Mouse (Mus musculus) midbrain, postnatal 0 days (tissue): ENCODE data around the gene Olfr592. TPM values are rescaled to one million over a fixed set of nuclear protein-coding genes. Genes with fewer than 3 reads are reported as not detected.

ENCODE experiments used
- ATAC-seq: fragments of 200-750 bp; cut with Nextera tagmentation; 2 replicates; pipeline ENCODE4 v1.8.0; 2017; ENCODE audit warnings: moderate number of reproducible peaks, mild to moderate bottlenecking, moderate TSS enrichment, moderate library complexity; ENCODE audit not compliant: low FRiP score
- DNase-seq: peaks from one replicate; pipeline ENCODE4 v3.0.0-alpha.2; 2015; ENCODE audit warnings: low spot score
- H3K27ac ChIP-seq: fragments of 300-500 bp; sonication (generic); 2 replicates; pipeline ENCODE4 v1.5.1; 2014; ENCODE audit warnings: low read depth, mild to moderate bottlenecking, low read length, mixed read lengths
- H3K27me3 ChIP-seq: fragments of 300-500 bp; sonication (generic); 2 replicates; pipeline ENCODE4 v1.6.1; 2014; ENCODE audit warnings: low read length, control low read depth, mixed read lengths; ENCODE audit not compliant: insufficient read depth
- H3K36me3 ChIP-seq: fragments of 300-500 bp; sonication (generic); 2 replicates; pipeline ENCODE4 v1.6.1; 2014; ENCODE audit warnings: low read length, control low read depth, mixed read lengths; ENCODE audit not compliant: insufficient read depth
- H3K4me1 ChIP-seq: fragments of 300-500 bp; sonication (generic); 2 replicates; pipeline ENCODE4 v1.6.1; 2014; ENCODE audit warnings: mild to moderate bottlenecking, control low read depth, antibody characterized with exemption, low read length, mixed read lengths; ENCODE audit not compliant: insufficient read depth
- H3K4me2 ChIP-seq: fragments of 300-500 bp; sonication (generic); 2 replicates; pipeline ENCODE4 v1.6.1; 2014; ENCODE audit warnings: low read depth, mild to moderate bottlenecking, low read length, mixed read lengths; ENCODE audit not compliant: poor library complexity, severe bottlenecking
- H3K4me3 ChIP-seq: fragments of 300-500 bp; sonication (generic); 2 replicates; pipeline ENCODE4 v1.5.1; 2014; ENCODE audit warnings: low read depth, mild to moderate bottlenecking, low read length, moderate library complexity
- H3K9ac ChIP-seq: fragments of 300-500 bp; sonication (generic); replicated peaks from 2 replicates; pipeline ENCODE4 v1.6.1; 2014; ENCODE audit warnings: mild to moderate bottlenecking, low read length, moderate library complexity, mixed read lengths; ENCODE audit not compliant: poor library complexity, severe bottlenecking
- H3K9me3 ChIP-seq: fragments of 300-500 bp; sonication (generic); 2 replicates; pipeline ENCODE4 v1.6.1; 2016; ENCODE audit warnings: low read length, control low read depth
- CTCF ChIP-seq: IDR thresholded peaks from 2 replicates; pipeline ENCODE4 v1.5.1; 2016; ENCODE audit warnings: antibody characterized with exemption, mild to moderate bottlenecking
- polyA plus RNA-seq: library from polyadenylated mRNA; unstranded; fragments of >200 nt; fragmentation: Nextera tagmentation; extraction: Ambion mirVana; gene quantifications from 2 replicates; pipeline ENCODE4 v1.2.1, GENCODE M21; 2015
- total RNA-seq: library from RNA; depleted of rRNA; stranded (reverse); fragments of >200 nt; gene quantifications from 2 replicates; pipeline ENCODE4 v1.2.3, GENCODE M21; 2014; rRNA removed

Olfr592 gene
- total and polyA plus RNA-seq, 2 experiments from 2014 or later, result not detected

DNA sequence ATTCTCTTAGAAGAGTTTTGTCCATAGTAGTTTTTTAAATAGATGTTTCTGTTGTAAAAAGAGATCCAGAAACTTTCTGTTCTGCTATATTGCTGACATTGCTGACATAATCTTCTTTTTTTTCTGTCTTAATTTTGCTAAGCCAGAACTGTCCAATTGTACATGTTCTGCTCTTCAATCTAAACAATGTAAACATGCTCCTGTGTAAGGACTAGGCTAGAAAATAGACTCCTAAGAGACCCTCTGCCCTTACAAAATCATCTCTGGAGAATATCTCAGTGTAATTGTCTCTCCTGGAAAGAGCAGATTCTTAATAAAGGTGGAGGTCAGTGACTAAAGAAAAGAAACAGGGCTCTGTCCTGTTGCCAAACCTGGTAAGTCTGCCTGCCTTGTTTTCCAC, 32.1 kb downstream of the Olfr592 start, which contains the start of gene Olfr594:
Olfr594 (plus strand) TSS at position 301 of the 400 bp plus-strand sequence.
- Histone ChIP-seq H3K4me1 (no peaks in the 10 kb centered on the region), H3K27ac (no peak within 1 kb of the TSS), H3K4me3 (no peak within 1 kb of the TSS), H3K36me3 (no peaks in the 10 kb centered on the region), H3K4me2 (no peak within 1 kb of the TSS), H3K9me3 (no peaks in the 10 kb centered on the region), H3K27me3 (no peaks in the 10 kb centered on the region), H3K9ac (no peak within 1 kb of the TSS)
- no peak for TF ChIP-seq CTCF
- ATAC-seq, result no peak
- no peak for DNase-seq

Other genes starting within 250 kb of the Olfr592 start
- gene Olfr573-ps1, start 242.2 kb upstream of the Olfr592 start, total RNA-seq, result not detected in 2 replicates
- gene Olfr573-ps1, start 242.2 kb upstream of the Olfr592 start, polyA plus RNA-seq, result not detected in 2 replicates
- gene Olfr574, start 236.3 kb upstream of the Olfr592 start, total RNA-seq, result not detected in 2 replicates
- not detected in 2 replicates for gene Olfr574, start 236.3 kb upstream of the Olfr592 start, polyA plus RNA-seq
- gene Olfr575, start 226.0 kb upstream of the Olfr592 start, total RNA-seq, result not detected in 2 replicates
- gene Olfr575, start 226.0 kb upstream of the Olfr592 start, polyA plus RNA-seq, result not detected in 2 replicates
- not detected in 2 replicates for gene Olfr576, start 222.1 kb upstream of the Olfr592 start, total RNA-seq
- not detected in 2 replicates for gene Olfr576, start 222.1 kb upstream of the Olfr592 start, polyA plus RNA-seq
- not detected in 2 replicates for gene Olfr577, start 208.9 kb upstream of the Olfr592 start, total RNA-seq
- not detected in 2 replicates for gene Olfr577, start 208.9 kb upstream of the Olfr592 start, polyA plus RNA-seq
- not detected in 2 replicates for gene Olfr578, start 195.5 kb upstream of the Olfr592 start, total RNA-seq
- not detected in 2 replicates for gene Olfr578, start 195.5 kb upstream of the Olfr592 start, polyA plus RNA-seq
- not detected in 2 replicates for gene Olfr582, start 146.8 kb upstream of the Olfr592 start, total RNA-seq
- gene Olfr582, start 146.8 kb upstream of the Olfr592 start, polyA plus RNA-seq, result not detected in 2 replicates
- gene Olfr583, start 133.5 kb upstream of the Olfr592 start, total RNA-seq, result not detected in 2 replicates
- not detected in 2 replicates for gene Olfr583, start 133.5 kb upstream of the Olfr592 start, polyA plus RNA-seq
- gene Olfr584, start 102.9 kb upstream of the Olfr592 start, total RNA-seq, result not detected in 2 replicates
- gene Olfr584, start 102.9 kb upstream of the Olfr592 start, polyA plus RNA-seq, result not detected in 2 replicates
- gene Olfr585, start 87.1 kb upstream of the Olfr592 start, total RNA-seq, result not detected in 2 replicates
- gene Olfr585, start 87.1 kb upstream of the Olfr592 start, polyA plus RNA-seq, result not detected in 2 replicates
- not detected in 2 replicates for gene Olfr586, start 59.2 kb upstream of the Olfr592 start, total RNA-seq
- not detected in 2 replicates for gene Olfr586, start 59.2 kb upstream of the Olfr592 start, polyA plus RNA-seq
- gene Olfr588-ps1, start 43.9 kb upstream of the Olfr592 start, total RNA-seq, result 0.09 TPM in 1 of 2 replicates, not detected in the other
- not detected in 2 replicates for gene Olfr588-ps1, start 43.9 kb upstream of the Olfr592 start, polyA plus RNA-seq
- not detected in 2 replicates for gene Olfr589, start 28.4 kb upstream of the Olfr592 start, total RNA-seq
- gene Olfr589, start 28.4 kb upstream of the Olfr592 start, polyA plus RNA-seq, result not detected in 2 replicates
- gene Olfr591, start 6.5 kb upstream of the Olfr592 start, total RNA-seq, result not detected in 2 replicates
- gene Olfr591, start 6.5 kb upstream of the Olfr592 start, polyA plus RNA-seq, result not detected in 2 replicates
- not detected in 2 replicates for gene Olfr593, start 27.1 kb downstream of the Olfr592 start, total RNA-seq
- gene Olfr593, start 27.1 kb downstream of the Olfr592 start, polyA plus RNA-seq, result not detected in 2 replicates
- gene Olfr594, start 32.2 kb downstream of the Olfr592 start, total RNA-seq, result not detected in 2 replicates
- not detected in 2 replicates for gene Olfr594, start 32.2 kb downstream of the Olfr592 start, polyA plus RNA-seq
- gene Usp17ld, start 67.7 kb downstream of the Olfr592 start, total RNA-seq, result not detected in 2 replicates
- not detected in 2 replicates for gene Usp17ld, start 67.7 kb downstream of the Olfr592 start, polyA plus RNA-seq
- not detected in 2 replicates for gene Olfr596, start 120.8 kb downstream of the Olfr592 start, total RNA-seq
- not detected in 2 replicates for gene Olfr596, start 120.8 kb downstream of the Olfr592 start, polyA plus RNA-seq
- gene Olfr597, start 131.5 kb downstream of the Olfr592 start, total RNA-seq, result not detected in 2 replicates
- not detected in 2 replicates for gene Olfr597, start 131.5 kb downstream of the Olfr592 start, polyA plus RNA-seq
- gene Olfr598, start 138.8 kb downstream of the Olfr592 start, total RNA-seq, result not detected in 2 replicates
- gene Olfr598, start 138.8 kb downstream of the Olfr592 start, polyA plus RNA-seq, result not detected in 2 replicates
- not detected in 2 replicates for gene Olfr599, start 151.1 kb downstream of the Olfr592 start, total RNA-seq
- not detected in 2 replicates for gene Olfr599, start 151.1 kb downstream of the Olfr592 start, polyA plus RNA-seq
- gene Olfr600, start 164.9 kb downstream of the Olfr592 start, total RNA-seq, result not detected in 2 replicates
- not detected in 2 replicates for gene Olfr600, start 164.9 kb downstream of the Olfr592 start, polyA plus RNA-seq
- not detected in 2 replicates for gene Olfr601, start 177.9 kb downstream of the Olfr592 start, total RNA-seq
- not detected in 2 replicates for gene Olfr601, start 177.9 kb downstream of the Olfr592 start, polyA plus RNA-seq
- gene Olfr603, start 201.4 kb downstream of the Olfr592 start, total RNA-seq, result not detected in 2 replicates
- gene Olfr603, start 201.4 kb downstream of the Olfr592 start, polyA plus RNA-seq, result not detected in 2 replicates
- gene Usp17lc, start 230.3 kb downstream of the Olfr592 start, total RNA-seq, result not detected in 2 replicates
- gene Usp17lc, start 230.3 kb downstream of the Olfr592 start, polyA plus RNA-seq, result not detected in 2 replicates